Comparison of ENCODE assay signal across 13 mouse cellular contexts in genomic region chr2:128179126-128179807, GRCm38 (mm10). TPM values are rescaled to one million over a fixed set of nuclear protein-coding genes. Genes with fewer than 3 reads are reported as not detected.
DNase-seq lines count a peak whose midpoint lies in the region; ATAC-seq and TF ChIP-seq lines count a peak whose summit lies in the region.
"Had no signal": no experiment of that assay in that cellular context is flagged by ENCODE, and none has a peak within 500 bp of the region (broad histone marks: within the 10 kb centered on the region; RNA-seq: fewer than 3 reads in every experiment).

No protein-coding gene starts in this region.

- peak overlapping the region; percentile 77 to 91 for H3K27ac ChIP-seq in heart, embryonic 14.5 days (replicated peaks in 1 of 2; ENCODE audit: control insufficient read depth in 1 of 2, insufficient read depth in 1 of 2, low read depth in 2 of 2, low read length in 2 of 2)
- H3K27ac ChIP-seq in lung, embryonic 14.5 days (ENCODE audit: low read depth): peak overlapping the region; percentile 59; the same call in 1 of the 2 replicates
- H3K27ac ChIP-seq in forebrain, embryonic 16.5 days (ENCODE audit: low read length): no peak overlapping the region
- H3K27ac ChIP-seq: neural tube, embryonic 12.5 days had no signal

- peak overlapping the region; percentile 14; the same call in 1 of the 2 replicates for H3K4me2 ChIP-seq in heart, embryonic 14.5 days (ENCODE audit: low read length)
- H3K4me2 ChIP-seq in lung, embryonic 14.5 days: no peak overlapping the region
- H3K4me2 ChIP-seq in forebrain, embryonic 16.5 days (ENCODE audit: low read length): no peak overlapping the region
- H3K4me2 ChIP-seq: neural tube, embryonic 12.5 days had no signal

- peaks cover 40 to 43% of the 10 kb centered on the region in 2 experiments for H3K4me1 ChIP-seq in heart, embryonic 14.5 days (ENCODE audit: control insufficient read depth in 2 of 2, insufficient read depth in 2 of 2, low read length in 2 of 2)
- peaks cover 24% of the 10 kb centered on the region for H3K4me1 ChIP-seq in lung, embryonic 14.5 days (ENCODE audit: insufficient read depth)
- H3K4me1 ChIP-seq in forebrain, embryonic 16.5 days (replicated peaks; ENCODE audit: control insufficient read depth, insufficient read depth, low read length): peaks cover 15% of the 10 kb centered on the region

- H3K9me3 ChIP-seq in heart, embryonic 14.5 days (ENCODE audit: control insufficient read depth, low read length): 0 out of 2 replicates have a peak, but pooled peaks cover 3% of the 10 kb centered on the region
- no peaks in the 10 kb centered on the region for H3K9me3 ChIP-seq in lung, embryonic 14.5 days (ENCODE audit: low read depth, low read length)
- no peaks in the 10 kb centered on the region for H3K9me3 ChIP-seq in forebrain, embryonic 16.5 days (ENCODE audit: control insufficient read depth, low read length)
- H3K9me3 ChIP-seq: neural tube, embryonic 12.5 days had no signal

- H3K4me3 ChIP-seq in heart, embryonic 14.5 days (ENCODE audit: control insufficient read depth in 1 of 2, insufficient read depth in 1 of 2, low read depth in 1 of 2, low read length in 2 of 2): no peak overlapping the region
- H3K4me3 ChIP-seq in lung, embryonic 14.5 days (ENCODE audit: low read depth, low read length): no peak overlapping the region
- H3K4me3 ChIP-seq in forebrain, embryonic 16.5 days (replicated peaks; ENCODE audit: low read length): no peak overlapping the region
- H3K4me3 ChIP-seq: erythroblast, embryonic 14.5 days; megakaryocyte, embryonic 14.5 days; neural tube, embryonic 12.5 days had no signal

- no peak for TF ChIP-seq CTCF in lung, embryonic 14.5 days (IDR thresholded peaks at IDR 0.05; ENCODE audit: low read depth)

- no peak for DNase-seq in heart, adult 8-10 months (ENCODE audit: low spot score)
- DNase-seq in Muller cell, postnatal 12 days (ENCODE audit: inconsistent ontology term): peak; percentile 76
- peak; percentile 39 for DNase-seq in lung, embryonic 14.5 days
- DNase-seq in thymus, postnatal 10 days (ENCODE audit: low spot score in 2 of 2): no peak
- DNase-seq: cerebellum, adult 9-11 months; right cerebral cortex, postnatal 4 days had no signal

- no peaks in the 10 kb centered on the region for H3K36me3 ChIP-seq in heart, embryonic 14.5 days (ENCODE audit: control insufficient read depth, insufficient read depth, low read length)
- H3K36me3 ChIP-seq in lung, embryonic 14.5 days (ENCODE audit: insufficient read depth): no peaks in the 10 kb centered on the region
- H3K36me3 ChIP-seq in forebrain, embryonic 16.5 days (ENCODE audit: control insufficient read depth, insufficient read depth): no peaks in the 10 kb centered on the region
- H3K36me3 ChIP-seq: neural tube, embryonic 12.5 days had no signal

- ATAC-seq in heart, embryonic 14.5 days (ENCODE audit: insufficient number of reproducible peaks, insufficient read depth, low FRiP score, low read depth): no peak; the same call in 1 of the 2 replicates
- peak; percentile 30; the same call in 1 of the 2 replicates for ATAC-seq in common myeloid progenitor, adult 5-6 weeks (replicated peaks; ENCODE audit: low read depth, poor library complexity, severe bottlenecking)
- ATAC-seq in lung, embryonic 14.5 days (ENCODE audit: insufficient read depth): peak; percentile 23; the same call in 1 of the 2 replicates
- ATAC-seq in erythroblast, adult 5-6 weeks (replicated peaks; ENCODE audit: low FRiP score, poor library complexity, severe bottlenecking): no peak
- no peak for ATAC-seq in forebrain, embryonic 16.5 days

- WGBS in heart, embryonic 14.5 days: 54% methylated on average over 18 of the region's 18 CpGs
- WGBS in lung, embryonic 14.5 days: 58% methylated on average over 18 of the region's 18 CpGs
- 57% methylated on average over 18 of the region's 18 CpGs for WGBS in forebrain, embryonic 16.5 days

- no peaks in the 10 kb centered on the region for H3K27me3 ChIP-seq in heart, embryonic 14.5 days (ENCODE audit: control insufficient read depth, insufficient read depth, low read length)
- H3K27me3 ChIP-seq in lung, embryonic 14.5 days (ENCODE audit: insufficient read depth, low read length): no peaks in the 10 kb centered on the region
- no peaks in the 10 kb centered on the region for H3K27me3 ChIP-seq in forebrain, embryonic 16.5 days (replicated peaks; ENCODE audit: control insufficient read depth, insufficient read depth, low read length)
- H3K27me3 ChIP-seq: neural tube, embryonic 12.5 days had no signal

- peak overlapping the region; percentile 42; the same call in 1 of the 2 replicates for H3K9ac ChIP-seq in heart, embryonic 14.5 days (ENCODE audit: low read length)
- no peak overlapping the region for H3K9ac ChIP-seq in lung, embryonic 14.5 days
- no peak overlapping the region for H3K9ac ChIP-seq in forebrain, embryonic 16.5 days (replicated peaks; ENCODE audit: low read depth, low read length)
- H3K9ac ChIP-seq: neural tube, embryonic 12.5 days had no signal

RNA-seq across cellular contexts. Expression of gene Bcl2l11, which starts 53.4 kb away (rescaled TPM):
- polyA plus RNA-seq in heart, embryonic 14.5 days (2014; fragmentation: Nextera tagmentation; extraction: Ambion mirVana): 19.7 and 21.0 TPM in 2 replicates
- total RNA-seq in heart, adult 8-10 months (2022): 10 to 100 TPM in 2 of 4 experiments, 1 to 10 TPM in 2; 7.6 to 16.4 (median 11.3) TPM
- total RNA-seq in common myeloid progenitor, adult 5-6 weeks (2017): 23.3 and 38.6 TPM in 2 replicates
- polyA plus RNA-seq in lung, embryonic 14.5 days (2014; fragmentation: Nextera tagmentation; extraction: Ambion mirVana): 27.9 and 29.9 TPM in 2 replicates
- 3.8 and 4.0 TPM in 2 replicates for total RNA-seq in erythroblast, adult 5-6 weeks (2015; ENCODE audit: low replicate concordance)
- 8.1 and 14.8 TPM in 2 replicates for total RNA-seq in erythroblast, adult 5-6 weeks (2017; ENCODE audit: low replicate concordance)
- polyA plus RNA-seq in forebrain, embryonic 16.5 days (2015; fragmentation: Nextera tagmentation; extraction: Ambion mirVana): 8.8 and 10.1 TPM in 2 replicates

Comparison
In these comparisons a context has a peak if more than half of its experiments do, and no peak if none do; other contexts are left out.
1. ATAC-seq: peak in common myeloid progenitor, adult 5-6 weeks (single experiment) and lung, embryonic 14.5 days (single experiment); none in heart, embryonic 14.5 days (single experiment), erythroblast, adult 5-6 weeks (single experiment) and forebrain, embryonic 16.5 days (single experiment).
2. DNase-seq: peak in Muller cell, postnatal 12 days (single experiment) and lung, embryonic 14.5 days (single experiment); none in heart, adult 8-10 months (single experiment) and thymus, postnatal 10 days (0 of 2).